Mouse (Mus musculus) layer of hippocampus, adult 9-11 months (tissue): ENCODE results near the gene Eef1a2.
A peak's percentile ranks its signal among the peaks of the same experiment; 100 is the strongest.
"Not testable (repeated sequence)": the region's sequence is repeated elsewhere in the genome, so short reads cannot be mapped to it uniquely, and the experiment has no call there.

ENCODE experiments used
- DNase-seq: peaks from one replicate; pipeline ENCODE4 v3.0.0; 2022

Gene Eef1a2

GRCm38 (mm10) chr2:181156248-181157121 is at the start of gene Eef1a2:
Eef1a2 (minus strand) TSS chr2:181157014.
- DNase-seq, result peak; percentile 82

GRCm38 (mm10) chr2:181206118-181206517 is 49.3 kb upstream of the Eef1a2 start:
- no peak for DNase-seq

- DNase-seq, result no peak
Observed at GRCm38 (mm10) chr2:181205678-181206077, 48.9 kb upstream of the Eef1a2 start.

GRCm38 (mm10) chr2:181202886-181203285 is 46.1 kb upstream of the Eef1a2 start:
- DNase-seq, result no peak

GRCm38 (mm10) chr2:181202422-181202821 is 45.6 kb upstream of the Eef1a2 start, which contains the start of gene Ptk6:
Ptk6 (minus strand) TSS chr2:181202789.
- no peak for DNase-seq

GRCm38 (mm10) chr2:181201606-181202005 is 44.8 kb upstream of the Eef1a2 start:
- DNase-seq, result no peak

- no peak for DNase-seq
Observed at GRCm38 (mm10) chr2:181196628-181197300, 40.0 kb upstream of the Eef1a2 start.

- no peak for DNase-seq
Observed at GRCm38 (mm10) chr2:181193044-181193443, 36.2 kb upstream of the Eef1a2 start.

- DNase-seq, result no peak
Observed at GRCm38 (mm10) chr2:181191936-181192335, 35.1 kb upstream of the Eef1a2 start.

GRCm38 (mm10) chr2:181191385-181191784 is 34.6 kb upstream of the Eef1a2 start:
- DNase-seq, result not testable (repeated sequence)

- no peak for DNase-seq
Observed at GRCm38 (mm10) chr2:181189321-181189720, 32.5 kb upstream of the Eef1a2 start.

GRCm38 (mm10) chr2:181188681-181189080 is 31.9 kb upstream of the Eef1a2 start:
- no peak for DNase-seq

GRCm38 (mm10) chr2:181187121-181188000 is 30.5 kb upstream of the Eef1a2 start, which contains the start of gene Ppdpf:
Ppdpf (plus strand) TSS chr2:181187247.
- DNase-seq, result peak; percentile 95

- peak; percentile 87 for DNase-seq
Observed at GRCm38 (mm10) chr2:181186635-181187034, 29.8 kb upstream of the Eef1a2 start.

GRCm38 (mm10) chr2:181180898-181181297 is 24.1 kb upstream of the Eef1a2 start:
- no peak for DNase-seq

- DNase-seq, result no peak
Observed at GRCm38 (mm10) chr2:181178471-181178870, 21.7 kb upstream of the Eef1a2 start.

- no peak for DNase-seq
Observed at GRCm38 (mm10) chr2:181178015-181178414, 21.2 kb upstream of the Eef1a2 start.

- DNase-seq, result no peak
Observed at GRCm38 (mm10) chr2:181174646-181175045, 17.8 kb upstream of the Eef1a2 start.

GRCm38 (mm10) chr2:181166469-181166868 is 9.7 kb upstream of the Eef1a2 start:
- DNase-seq, result no peak

- DNase-seq, result no peak
Observed at GRCm38 (mm10) chr2:181160821-181161220, 4.0 kb upstream of the Eef1a2 start.

GRCm38 (mm10) chr2:181159771-181160170 is 3.0 kb upstream of the Eef1a2 start:
- DNase-seq, result peak; percentile 91

- peak; percentile 87 for DNase-seq
Observed at GRCm38 (mm10) chr2:181159091-181159514, 2.3 kb upstream of the Eef1a2 start.

- DNase-seq, result no peak
Observed at GRCm38 (mm10) chr2:181158471-181158870, 1.7 kb upstream of the Eef1a2 start.
